Mouse (Mus musculus) intestine, postnatal 0 days (tissue): ENCODE results near the gene Gm49361. TPM values are rescaled to one million over a fixed set of nuclear protein-coding genes. Genes with fewer than 3 reads are reported as not detected.
A peak's percentile ranks its signal among the peaks of the same experiment; 100 is the strongest.

Source experiments
- ATAC-seq: fragments of 200-750 bp; cut with Nextera tagmentation; 2 replicates; pipeline ENCODE4 v1.8.0; 2017; ENCODE audit warnings: mild to moderate bottlenecking, moderate TSS enrichment, moderate library complexity
- H3K27ac ChIP-seq: fragments of 300-500 bp; sonication (generic); 2 replicates; pipeline ENCODE4 v1.5.1; 2014; ENCODE audit warnings: mild to moderate bottlenecking, low read depth, low read length, moderate library complexity
- H3K27me3 ChIP-seq: fragments of 300-500 bp; sonication (generic); replicated peaks from 2 replicates; pipeline ENCODE4 v1.6.1; 2014; ENCODE audit warnings: low read length, mixed read lengths; ENCODE audit not compliant: control insufficient read depth, insufficient read depth
- H3K36me3 ChIP-seq: fragments of 300-500 bp; sonication (generic); 2 replicates; pipeline ENCODE4 v1.6.1; 2014; ENCODE audit warnings: mild to moderate bottlenecking, moderate library complexity; ENCODE audit not compliant: control insufficient read depth, insufficient read depth
- H3K4me1 ChIP-seq: fragments of 300-500 bp; sonication (generic); replicated peaks from 2 replicates; pipeline ENCODE4 v1.6.1; 2014; ENCODE audit warnings: antibody characterized with exemption, low read length, mixed read lengths; ENCODE audit not compliant: control insufficient read depth, insufficient read depth
- H3K4me2 ChIP-seq: fragments of 300-500 bp; sonication (generic); replicated peaks from 2 replicates; pipeline ENCODE4 v1.6.1; 2014; ENCODE audit warnings: low read depth, mild to moderate bottlenecking, moderate library complexity
- H3K4me3 ChIP-seq: fragments of 300-500 bp; sonication (generic); 2 replicates; pipeline ENCODE4 v1.5.1; 2014; ENCODE audit warnings: low read depth, low read length
- H3K9ac ChIP-seq: fragments of 300-500 bp; sonication (generic); 2 replicates; pipeline ENCODE4 v1.6.1; 2014; ENCODE audit warnings: mild to moderate bottlenecking, low read depth, low read length
- H3K9me3 ChIP-seq: fragments of 300-500 bp; sonication (generic); 2 replicates; pipeline ENCODE4 v1.6.1; 2016; ENCODE audit warnings: mixed run types; ENCODE audit not compliant: control insufficient read depth
- CTCF ChIP-seq: sonication (generic); IDR thresholded peaks from 2 replicates; pipeline ENCODE4 v1.5.1; 2016; ENCODE audit warnings: low read depth, mild to moderate bottlenecking, control low read depth, antibody characterized with exemption, moderate library complexity
- WGBS: fragments of 180-500 bp; shearing (Covaris S2); extraction: QIAGEN DNeasy Blood & Tissue Kit; methylation state at CpG from one replicate; pipeline ENCODE4 v1.1.7; 2014; 5-methylcytosine and 5-hydroxymethylcytosine counted together
- polyA plus RNA-seq: library from polyadenylated mRNA; unstranded; fragments of >200 nt; fragmentation: Nextera tagmentation; extraction: Ambion mirVana; gene quantifications from 2 replicates; pipeline ENCODE4 v1.2.1, GENCODE M21; 2015

The Gm49361 gene
- polyA plus RNA-seq, 1 experiment from 2014 or later = not detected

DNA sequence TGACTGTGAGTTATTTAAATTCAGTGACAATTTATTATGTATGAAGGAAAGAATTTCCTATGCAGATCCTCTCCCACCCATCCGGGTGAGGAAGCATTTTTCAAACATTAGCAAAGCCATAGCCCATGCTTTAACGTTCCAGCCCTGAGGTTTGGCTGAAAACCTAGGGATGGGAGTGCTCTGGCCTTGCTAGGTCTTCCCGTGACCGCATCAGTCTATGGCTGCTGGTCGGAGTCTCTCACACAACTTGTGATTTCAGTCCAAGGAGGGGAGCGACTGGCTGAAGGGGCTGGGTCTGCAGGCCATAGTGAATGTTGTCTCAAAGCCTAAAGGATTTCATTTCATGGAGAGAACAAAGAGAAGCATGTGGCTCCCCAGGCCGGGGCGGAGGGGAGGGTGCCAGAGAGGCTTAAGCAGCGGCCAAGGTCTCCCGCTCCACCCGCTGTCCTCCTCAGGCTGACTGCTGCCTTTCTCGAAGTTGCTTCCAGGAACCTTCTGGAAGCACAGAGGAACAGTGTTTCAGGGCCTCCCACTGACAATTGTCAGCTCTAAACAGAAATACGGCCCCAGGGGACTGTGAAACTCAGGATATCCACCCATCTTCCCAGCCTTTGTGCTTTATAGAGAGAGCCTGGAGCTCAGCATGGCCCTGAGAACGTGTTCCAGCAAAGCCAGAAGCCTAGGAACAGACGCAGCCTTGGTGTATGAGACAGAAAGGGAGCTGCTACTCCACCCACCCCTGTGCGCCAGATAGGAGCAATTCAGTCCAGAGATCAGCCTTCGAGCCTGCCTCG, 38.6 kb downstream of the Gm49361 start:
- Histone ChIP-seq H3K27ac (peak overlapping the region; percentile 36; the same call in 1 of the 2 replicates), H3K27me3 (no peaks in the 10 kb centered on the region), H3K4me3 (no peak overlapping the region), H3K9ac (no peak overlapping the region), H3K4me2 (peak overlapping the region; percentile 30), H3K9me3 (no peaks in the 10 kb centered on the region), H3K36me3 (peaks cover 6% of the 10 kb centered on the region; the same call in 1 of the 2 replicates), H3K4me1 (peaks cover 10% of the 10 kb centered on the region; the same call in 1 of the 2 replicates)
- no peak for TF ChIP-seq CTCF
- ATAC-seq = no peak
- WGBS = 41% methylated on average over 18 of the region's 18 CpGs

DNA sequence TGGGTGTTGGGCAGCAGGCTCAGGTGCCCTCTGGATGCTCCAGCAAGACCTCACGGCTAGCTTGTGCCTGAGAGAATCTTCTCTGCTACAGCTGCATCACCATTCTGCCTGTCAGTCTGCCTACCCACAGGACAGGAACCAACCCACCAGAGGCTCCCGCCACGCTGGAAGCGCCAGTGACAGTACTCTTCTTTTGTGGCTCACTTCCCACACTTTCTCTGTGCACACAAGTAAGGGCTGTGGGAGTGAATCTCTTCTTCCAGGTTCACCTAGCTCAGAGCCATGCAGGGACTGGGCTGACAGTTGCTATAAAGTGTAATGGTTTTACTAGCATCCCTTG, 39.2 kb downstream of the Gm49361 start:
- Histone ChIP-seq H3K4me3 (no peak overlapping the region), H3K4me2 (no peak overlapping the region), H3K9me3 (no peaks in the 10 kb centered on the region), H3K27ac (no peak overlapping the region; the same call in 1 of the 2 replicates), H3K36me3 (peaks cover 9% of the 10 kb centered on the region; the same call in 1 of the 2 replicates), H3K4me1 (peaks cover 10% of the 10 kb centered on the region; the same call in 1 of the 2 replicates), H3K9ac (no peak overlapping the region), H3K27me3 (no peaks in the 10 kb centered on the region)
- ATAC-seq = no peak
- no peak for TF ChIP-seq CTCF
- WGBS = 86% methylated on average over 4 of the region's 4 CpGs

DNA sequence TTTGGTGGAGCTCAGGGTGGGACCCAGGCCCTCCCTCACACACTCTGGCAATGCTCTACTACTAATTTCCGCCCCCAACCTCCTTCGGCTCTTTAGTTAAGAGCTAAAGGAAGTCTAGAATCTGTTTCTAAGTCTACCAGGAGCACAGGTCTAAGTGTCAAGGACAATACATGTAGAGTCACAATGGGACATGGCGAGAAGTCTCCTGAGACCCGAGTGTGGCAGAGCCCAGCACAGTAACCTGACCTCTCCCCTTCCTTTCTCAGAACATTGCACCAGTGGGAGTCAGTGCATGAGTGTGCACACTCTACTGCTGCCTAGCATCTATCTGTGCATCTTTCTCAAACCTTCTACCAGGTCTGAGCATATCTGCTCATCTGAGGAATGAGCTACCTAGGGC, 40.1 kb downstream of the Gm49361 start:
- no peak overlapping the region for H3K4me3 ChIP-seq
- no peak overlapping the region for H3K9ac ChIP-seq
- peaks cover 10% of the 10 kb centered on the region; the same call in 1 of the 2 replicates for H3K4me1 ChIP-seq
- H3K36me3 ChIP-seq = peaks cover 9% of the 10 kb centered on the region; the same call in 1 of the 2 replicates
- 88% methylated on average over 4 of the region's 4 CpGs for WGBS
- H3K9me3 ChIP-seq = no peaks in the 10 kb centered on the region
- H3K4me2 ChIP-seq = no peak overlapping the region
- no peaks in the 10 kb centered on the region for H3K27me3 ChIP-seq
- ATAC-seq = no peak
- no peak overlapping the region for H3K27ac ChIP-seq
- TF ChIP-seq CTCF = no peak

DNA sequence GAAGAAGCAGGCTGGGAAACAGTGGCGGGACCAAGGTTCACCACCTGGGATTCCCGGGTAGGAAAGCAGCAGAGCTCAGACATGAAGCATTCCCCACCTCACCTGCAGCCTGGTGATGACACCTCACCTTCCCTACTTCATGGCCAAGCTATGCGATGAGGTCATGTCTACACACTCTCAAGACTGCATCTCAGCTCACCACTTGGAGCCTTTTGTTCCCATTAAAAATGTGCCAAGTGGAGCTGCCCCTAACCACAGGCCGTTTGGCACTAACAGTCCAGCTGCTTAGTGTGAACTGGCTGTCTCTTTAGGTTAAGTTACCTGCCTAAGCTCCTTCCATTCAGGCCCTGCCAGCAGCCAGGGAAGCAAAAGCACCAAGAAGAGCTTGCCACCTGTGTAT, 40.8 kb downstream of the Gm49361 start:
- WGBS = 81% methylated on average over 4 of the region's 4 CpGs
- ATAC-seq = no peak
- H3K4me1 ChIP-seq = peaks cover 10% of the 10 kb centered on the region; the same call in 1 of the 2 replicates

DNA sequence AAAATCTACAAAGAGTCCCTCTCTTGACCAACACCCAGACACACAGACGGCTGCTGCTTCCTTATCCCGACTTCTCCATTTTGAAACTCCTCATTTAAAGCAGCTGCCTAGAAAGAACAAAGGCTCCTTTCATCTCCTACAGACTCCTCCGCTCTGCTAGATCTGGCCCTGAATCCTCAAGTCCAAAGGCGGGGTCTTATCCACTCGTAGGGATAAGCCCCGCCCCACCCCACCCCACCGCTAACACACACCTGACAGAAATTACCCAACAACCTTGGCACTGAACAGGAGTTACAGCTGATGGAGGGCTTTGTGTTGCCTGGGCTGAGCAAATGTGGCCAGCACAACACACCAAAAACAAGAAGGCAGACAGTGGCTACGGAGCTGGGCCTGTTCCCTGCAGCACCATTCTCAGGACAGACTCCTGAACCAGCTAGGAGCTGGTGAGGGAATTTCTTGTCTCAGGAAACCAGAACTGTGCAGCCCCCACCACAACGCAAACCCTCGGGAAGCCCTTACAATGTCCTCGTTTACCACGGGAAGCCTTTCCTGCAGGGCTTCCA, 43.9 kb downstream of the Gm49361 start:
- peak overlapping the region; percentile 28; the same call in 1 of the 2 replicates for H3K27ac ChIP-seq
- peak; percentile 88 for ATAC-seq
- 51% methylated on average over 12 of the region's 12 CpGs for WGBS

More for the DNA sequence above, 40.8 kb downstream of the Gm49361 start:
- no peaks in the 10 kb centered on the region for H3K27me3 ChIP-seq
- peaks cover 13% of the 10 kb centered on the region; the same call in 1 of the 2 replicates for H3K36me3 ChIP-seq
- no peak overlapping the region for H3K9ac ChIP-seq
- H3K9me3 ChIP-seq = no peaks in the 10 kb centered on the region
- H3K4me3 ChIP-seq = no peak overlapping the region
- H3K4me2 ChIP-seq = no peak overlapping the region
- no peak overlapping the region for H3K27ac ChIP-seq
- no peak for TF ChIP-seq CTCF

DNA sequence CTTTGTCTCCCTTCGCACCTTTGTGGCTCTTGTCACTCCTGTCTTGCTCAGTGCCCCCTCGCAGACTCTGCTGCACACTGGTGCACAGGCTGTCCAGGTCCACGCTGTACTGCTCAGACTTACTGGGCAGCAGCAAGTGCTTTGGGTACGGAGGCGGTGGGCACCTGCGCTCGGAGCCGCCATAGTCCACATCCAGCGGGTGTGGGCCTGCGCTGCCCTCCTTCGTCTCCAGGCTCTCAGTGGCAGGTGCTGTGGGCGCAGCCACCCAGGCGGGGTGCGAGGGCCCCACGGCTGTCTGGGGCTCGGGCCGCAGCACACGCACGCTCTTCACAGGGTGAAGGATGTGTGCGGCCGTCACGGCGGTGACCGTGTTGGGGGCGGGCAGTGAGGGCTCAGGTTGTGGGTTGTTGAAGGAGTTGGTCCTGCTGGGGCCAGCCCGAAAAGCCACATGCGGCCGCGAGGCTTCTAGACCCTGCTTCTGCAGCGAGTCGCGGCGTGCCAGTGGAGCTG, 46.4 kb downstream of the Gm49361 start:
- H3K9me3 ChIP-seq = no peaks in the 10 kb centered on the region
- no peak overlapping the region for H3K9ac ChIP-seq
- ATAC-seq = no peak
- H3K36me3 ChIP-seq = peaks cover 46% of the 10 kb centered on the region
- H3K4me2 ChIP-seq = no peak overlapping the region
- no peak overlapping the region for H3K27ac ChIP-seq
- WGBS = 95% methylated on average over 33 of the region's 33 CpGs
- no peak overlapping the region for H3K4me3 ChIP-seq
- no peak for TF ChIP-seq CTCF
- H3K4me1 ChIP-seq = no peaks in the 10 kb centered on the region
- no peaks in the 10 kb centered on the region for H3K27me3 ChIP-seq

More for the DNA sequence above, 43.9 kb downstream of the Gm49361 start:
- H3K4me2 ChIP-seq = no peak overlapping the region
- no peak overlapping the region for H3K9ac ChIP-seq
- H3K4me1 ChIP-seq = no peaks in the 10 kb centered on the region
- no peak overlapping the region for H3K4me3 ChIP-seq
- no peak for TF ChIP-seq CTCF
- no peaks in the 10 kb centered on the region for H3K9me3 ChIP-seq
- H3K27me3 ChIP-seq = no peaks in the 10 kb centered on the region
- H3K36me3 ChIP-seq = peaks cover 31% of the 10 kb centered on the region
